Mouse (Mus musculus) heart, postnatal 10 days (tissue): Measurements from ENCODE around the gene Ten1. TPM values are rescaled to one million over a fixed set of nuclear protein-coding genes. Genes with fewer than 3 reads are reported as not detected.

Experiments used
- DNase-seq, 2 experiments: peaks; one replicate each; pipeline ENCODE4 v3.0.0; 2021
- intact Hi-C: fragments of 180-260 bp; cut with DNase I; formaldehyde crosslinking; loops from one replicate; pipeline ENCODE4 v1.15.1; 2025
- total RNA-seq, 2 experiments: library from RNA; stranded (reverse); gene quantifications; 2 replicates each; pipeline ENCODE4 v1.2.3; 2021

Ten1 gene
- total RNA-seq, 2 experiments from 2014 or later, result 29.7 to 34.0 TPM

DNA sequence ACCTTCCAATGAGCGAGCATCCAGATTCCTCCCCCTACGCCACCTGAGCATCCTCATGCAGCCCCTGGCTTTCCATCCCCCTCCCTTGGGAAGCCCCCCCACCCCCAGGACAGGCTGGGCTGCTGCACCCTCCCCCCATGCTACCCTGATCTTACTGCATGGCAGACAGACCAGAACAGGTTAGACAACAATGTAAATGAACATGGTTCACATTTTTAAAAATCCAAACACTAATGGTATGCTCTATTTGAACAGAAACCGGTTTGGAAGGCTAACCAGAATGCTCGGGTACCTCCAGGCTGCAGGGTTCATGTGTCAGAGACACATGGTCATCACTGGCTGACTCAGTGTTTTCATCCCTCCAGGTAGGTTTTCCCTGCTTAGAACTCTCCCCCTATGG, 30.0 kb downstream of the Ten1 start:
- DNase-seq, result no peak
- intact Hi-C loops, result loop anchor here (5.0 kb wide), 2 partner anchors 219 to 234 kb away; no protein-coding TSS in a partner anchor

DNA sequence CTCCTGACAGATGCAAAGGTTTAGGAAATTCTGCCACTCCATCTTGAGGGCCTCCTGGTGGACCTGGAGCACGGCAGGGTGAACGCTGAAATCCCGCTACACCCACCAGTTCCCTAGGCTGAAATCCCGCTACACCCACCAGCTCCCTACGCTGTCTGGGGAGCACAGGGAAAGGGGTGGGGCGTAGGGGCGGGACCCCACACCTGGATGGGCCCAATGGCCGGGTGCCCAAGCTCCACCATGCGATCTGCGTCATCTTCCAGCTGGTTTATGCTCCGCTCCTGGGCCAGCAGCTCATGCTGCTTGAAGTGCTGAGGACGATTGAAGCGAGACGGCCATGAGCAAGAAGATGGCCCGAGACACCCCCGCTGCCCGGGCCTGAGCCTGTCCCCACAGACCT, 33.8 kb downstream of the Ten1 start:
- no peak for DNase-seq
- intact Hi-C loops, result no loop called here

GRCm38 (mm10) chr11:116234901-116235300, 36.2 kb downstream of the Ten1 start:
- DNase-seq, result no peak
- intact Hi-C loops, result no loop called here

GRCm38 (mm10) chr11:116237742-116238395, 39.2 kb downstream of the Ten1 start, which contains the start of gene Evpl:
TSS of gene Evpl (minus strand) at chr11:116238077.
- intact Hi-C loops, result no loop called here
- DNase-seq, result peak; percentile 39 to 42

DNA sequence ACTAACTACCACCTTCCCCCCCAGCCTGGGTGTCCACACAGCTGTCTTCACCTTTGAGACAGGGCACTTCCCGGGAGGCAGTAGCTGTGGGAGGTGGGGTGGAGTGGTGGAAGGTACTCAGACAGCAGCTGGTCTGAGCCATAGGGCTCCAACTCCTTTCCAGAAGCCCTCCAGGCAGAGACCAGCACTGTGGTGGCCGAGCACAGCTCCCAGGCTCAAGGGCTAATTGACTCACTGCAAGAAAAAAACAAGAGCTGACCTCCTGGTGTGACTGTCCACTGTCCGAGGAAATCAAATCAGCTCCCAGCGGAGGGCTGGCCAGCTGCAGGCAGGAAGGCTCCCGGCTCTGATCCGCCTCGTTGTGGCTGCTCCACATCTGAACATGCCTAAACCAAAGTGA, 41.1 kb downstream of the Ten1 start:
- intact Hi-C loops, result no loop called here
- no peak for DNase-seq

GRCm38 (mm10) chr11:116241744-116242235, 43.1 kb downstream of the Ten1 start:
- intact Hi-C loops, result no loop called here
- DNase-seq, result no peak

DNA sequence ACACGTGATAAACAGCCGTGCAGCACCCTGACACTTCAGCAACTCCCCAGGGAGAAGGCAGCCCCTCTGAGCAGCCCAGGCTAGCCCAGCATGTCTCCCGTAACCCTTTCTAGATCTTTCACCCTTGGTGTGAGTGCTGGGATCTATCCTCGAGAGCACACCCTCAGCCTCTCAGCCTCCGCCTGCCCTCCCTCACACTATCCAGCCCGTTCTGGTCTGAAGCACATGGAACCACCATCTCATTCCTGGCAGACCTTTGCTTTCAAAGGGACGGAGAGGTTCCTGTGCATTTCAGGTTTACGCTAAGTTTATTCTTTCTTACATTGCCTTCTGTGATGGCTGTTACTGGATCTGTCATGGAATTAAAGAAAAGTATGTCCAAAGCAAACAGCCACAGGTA, 45.9 kb downstream of the Ten1 start:
- DNase-seq, result no peak
- intact Hi-C loops, result no loop called here

GRCm38 (mm10) chr11:116245616-116246015, 47.0 kb downstream of the Ten1 start:
- intact Hi-C loops, result no loop called here
- DNase-seq, result no peak

DNA sequence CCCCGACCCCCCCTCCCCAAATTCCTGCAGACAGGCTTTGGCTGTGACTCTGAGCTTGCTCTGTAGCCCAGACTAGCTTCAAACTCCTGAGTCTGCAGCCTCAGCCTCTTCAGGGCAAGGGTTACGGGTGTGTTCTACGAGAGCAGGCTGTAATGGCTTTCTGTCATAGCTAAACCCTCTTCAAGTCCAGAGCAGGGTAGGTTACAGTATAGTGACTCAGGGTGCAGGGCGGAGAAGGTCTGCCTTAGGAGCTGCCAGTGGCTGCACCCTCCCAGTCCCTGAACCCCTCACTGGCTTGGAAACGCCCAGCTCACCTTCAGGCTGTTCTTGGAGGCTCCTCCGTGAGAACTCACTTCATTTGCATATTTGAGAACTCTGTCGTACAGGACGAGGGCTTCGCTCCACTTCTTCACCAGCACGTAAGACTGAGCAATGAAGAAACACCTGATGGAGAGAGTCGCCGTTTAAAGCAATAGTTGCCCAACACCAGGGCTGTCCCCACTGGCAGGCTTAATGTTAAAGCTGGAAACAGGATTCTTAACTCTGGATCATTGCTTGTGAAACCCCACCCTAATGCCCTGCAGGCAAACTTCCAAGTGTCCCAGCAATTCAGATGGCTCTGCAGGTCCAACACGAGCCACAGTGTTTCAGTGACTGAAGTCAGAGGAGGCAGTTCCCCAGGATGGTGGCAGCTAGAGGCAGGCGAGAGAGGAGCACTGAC, 49.0 kb downstream of the Ten1 start:
- intact Hi-C loops, result no loop called here
- DNase-seq, result no peak

- intact Hi-C loops, result no loop called here
- DNase-seq, result no peak
These were observed 52.2 kb downstream of the Ten1 start for GRCm38 (mm10) chr11:116250898-116251297.

GRCm38 (mm10) chr11:116253076-116253600, 54.5 kb downstream of the Ten1 start:
- no peak for DNase-seq
- intact Hi-C loops, result no loop called here

- no peak for DNase-seq
- intact Hi-C loops, result no loop called here
These were observed 56.0 kb downstream of the Ten1 start for GRCm38 (mm10) chr11:116254627-116255026.

GRCm38 (mm10) chr11:116255090-116255981, 56.7 kb downstream of the Ten1 start:
- intact Hi-C loops, result no loop called here

DNA sequence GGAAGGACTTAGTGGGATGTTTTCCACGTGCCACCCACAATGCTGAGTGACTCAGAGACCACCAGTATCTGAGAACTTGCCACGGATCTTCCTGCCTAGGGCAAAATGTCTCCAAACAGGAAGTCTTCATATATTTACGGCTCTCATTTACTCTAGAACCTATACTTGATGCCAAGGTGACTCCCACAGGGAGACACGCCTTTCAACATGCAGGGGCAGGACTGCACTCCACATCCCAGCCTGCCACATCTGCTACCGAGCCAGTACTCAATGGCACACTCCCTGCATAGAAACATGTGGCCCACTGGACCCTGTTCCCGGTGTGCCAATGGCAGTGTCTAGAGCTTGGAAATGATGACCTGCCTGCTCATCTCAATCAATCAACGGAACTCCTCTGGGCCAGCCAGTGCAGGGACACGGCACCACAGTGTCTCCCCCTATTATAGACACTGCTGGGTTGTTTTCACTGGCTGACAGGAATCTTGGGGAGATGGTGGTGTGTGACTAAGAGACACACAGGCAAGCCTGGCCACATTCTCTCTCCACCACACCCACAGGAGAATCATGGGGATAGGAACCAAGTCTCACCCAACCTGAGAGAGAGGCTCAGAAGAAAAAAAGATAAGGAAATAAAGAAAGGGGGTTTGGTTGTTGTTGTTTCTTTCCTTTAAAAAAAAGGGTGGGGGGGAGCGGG, 57.5 kb downstream of the Ten1 start:
- DNase-seq, result no peak
- intact Hi-C loops, result no loop called here

More at GRCm38 (mm10) chr11:116255090-116255981, 56.7 kb downstream of the Ten1 start:
- no peak for DNase-seq

DNA sequence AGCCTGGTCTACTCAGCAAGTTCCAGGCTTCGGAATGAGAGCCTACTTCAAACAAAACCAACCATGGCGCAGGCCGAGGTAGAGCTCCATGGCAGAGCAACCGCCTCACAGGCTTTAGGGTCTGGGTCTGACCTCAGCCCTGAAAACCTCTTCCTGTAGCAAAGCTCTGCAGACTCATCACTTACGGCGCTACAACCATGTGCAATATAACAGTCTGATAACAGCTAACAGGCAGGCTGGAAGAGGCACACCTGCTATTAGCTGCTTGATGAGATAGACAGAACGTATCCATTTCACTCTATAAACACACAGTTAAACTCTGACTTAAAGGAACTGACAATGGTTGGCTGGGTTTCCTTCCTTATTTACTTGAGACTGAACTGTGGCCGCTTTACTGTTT, 60.8 kb downstream of the Ten1 start:
- no peak for DNase-seq
- intact Hi-C loops, result no loop called here

- intact Hi-C loops, result no loop called here
- no peak for DNase-seq
These were observed 61.6 kb downstream of the Ten1 start for GRCm38 (mm10) chr11:116260259-116260658.
